Mouse (Mus musculus) cortical plate, adult 2 months (tissue): Measurements from ENCODE around the gene Inppl1. TPM values are rescaled to one million over a fixed set of nuclear protein-coding genes. Genes with fewer than 3 reads are reported as not detected.

ENCODE experiments used
- H3K27ac ChIP-seq: fragments of 200-500 bp; 2 replicates; pipeline ENCODE4 v1.5.1; 2012; ENCODE audit warnings: low read length, control low read depth, inconsistent platforms; ENCODE audit not compliant: insufficient read depth
- H3K4me1 ChIP-seq: fragments of 200-500 bp; 2 replicates; pipeline ENCODE4 v1.6.1; 2011; ENCODE audit warnings: low read length; ENCODE audit not compliant: control insufficient read depth, insufficient read depth
- H3K4me3 ChIP-seq: fragments of 200-500 bp; 2 replicates; pipeline ENCODE4 v1.5.1; 2011; ENCODE audit warnings: mild to moderate bottlenecking, low read length, control low read depth; ENCODE audit not compliant: insufficient read depth
- CTCF ChIP-seq: fragments of 200-500 bp; IDR thresholded peaks from 2 replicates; pipeline ENCODE4 v1.5.1; 2011; ENCODE audit warnings: mild to moderate bottlenecking, control low read depth, low read length; ENCODE audit not compliant: insufficient read depth; ENCODE audit errors: extremely low read depth
- POLR2A ChIP-seq: fragments of 200-500 bp; IDR thresholded peaks from 2 replicates; pipeline ENCODE4 v1.6.1; 2011; ENCODE audit warnings: mild to moderate bottlenecking, low read length, control low read depth; ENCODE audit not compliant: insufficient read depth; ENCODE audit errors: extremely low read depth
- polyA plus RNA-seq: library from polyadenylated mRNA; depleted of rRNA; stranded (reverse); fragments of >200 nt; gene quantifications from 2 replicates; pipeline ENCODE4 v1.2.3, GENCODE M21; 2012; rRNA removed

The Inppl1 gene
- polyA plus RNA-seq, 1 experiment, result 40.7 TPM

DNA sequence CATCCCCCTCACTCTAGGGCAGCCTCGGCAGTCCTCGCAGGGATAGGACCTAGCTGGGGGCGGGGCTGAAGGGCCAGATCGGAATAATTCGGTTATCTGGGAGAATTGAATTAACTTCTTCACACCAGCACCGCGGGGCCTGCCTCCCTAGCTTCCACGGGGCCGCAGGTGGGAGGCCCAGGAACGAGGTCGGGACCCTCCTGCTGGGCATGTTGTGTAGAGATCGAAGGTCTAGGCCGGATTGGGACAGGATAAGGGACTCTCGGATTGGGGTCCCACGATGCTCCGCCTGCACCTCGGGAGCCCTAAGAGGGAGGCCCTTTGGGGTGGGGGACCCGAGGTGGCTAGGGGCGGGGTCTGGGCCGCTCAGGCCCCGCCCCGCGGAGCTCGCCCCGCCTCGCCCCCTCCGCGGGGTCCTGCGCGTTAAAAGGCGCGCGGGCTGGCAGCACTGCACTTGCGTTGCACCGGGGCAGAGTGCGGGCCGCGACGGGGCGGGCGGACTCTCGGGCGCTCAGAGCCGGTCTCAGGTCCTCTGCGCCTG is 20.1 kb downstream of the Inppl1 start, which contains the start of gene Phox2a:
Gene Phox2a (plus strand): TSS at position 453 of the 541 bp plus-strand sequence.
- no peak for TF ChIP-seq CTCF
- no peak for TF ChIP-seq POLR2A
- Histone ChIP-seq H3K4me3 (no peak within 1 kb of the TSS), H3K4me1 (no peaks in the 10 kb centered on the region), H3K27ac (no peak within 1 kb of the TSS)

GRCm38 (mm10) chr7:101777053-101777452 is 61.0 kb downstream of the Inppl1 start:
- TF ChIP-seq POLR2A, result no peak
- TF ChIP-seq CTCF, result no peak
- no peak overlapping the region for H3K27ac ChIP-seq
- no peak overlapping the region for H3K4me3 ChIP-seq
- peaks cover 2% of the 10 kb centered on the region; the same call in 1 of the 2 replicates for H3K4me1 ChIP-seq

- TF ChIP-seq CTCF, result no peak
- TF ChIP-seq POLR2A, result no peak
- Histone ChIP-seq H3K4me3 (no peak overlapping the region), H3K27ac (no peak overlapping the region), H3K4me1 (peaks cover 8% of the 10 kb centered on the region)
These were observed 65.3 kb downstream of the Inppl1 start for GRCm38 (mm10) chr7:101772687-101773086.

Other genes starting within 250 kb of the Inppl1 start
- 41.8 and 48.1 TPM in 2 replicates for gene Clpb, start 174.6 kb downstream of the Inppl1 start, polyA plus RNA-seq
- gene Phox2a, start 19.9 kb downstream of the Inppl1 start, polyA plus RNA-seq, result not detected in 2 replicates
- 1.1 and 2.1 TPM in 2 replicates for gene Folr2, start 19.0 kb upstream of the Inppl1 start, polyA plus RNA-seq
- 60.3 and 63.5 TPM in 2 replicates for gene Anapc15, start 25.5 kb upstream of the Inppl1 start, polyA plus RNA-seq
- gene Folr1, start 32.6 kb upstream of the Inppl1 start, polyA plus RNA-seq, result 0.81 and 1.5 TPM in 2 replicates
- 199 and 213 TPM in 2 replicates for gene Lamtor1, start 67.7 kb upstream of the Inppl1 start, polyA plus RNA-seq
- 0.15 and 0.19 TPM in 2 replicates for gene Tomt, start 68.1 kb upstream of the Inppl1 start, polyA plus RNA-seq
- gene Lrrc51, start 95.7 kb upstream of the Inppl1 start, polyA plus RNA-seq, result 11.8 and 12.6 TPM in 2 replicates
- gene Numa1, start 95.9 kb upstream of the Inppl1 start, polyA plus RNA-seq, result 51.6 and 54.9 TPM in 2 replicates
- gene Il18bp, start 180.5 kb upstream of the Inppl1 start, polyA plus RNA-seq, result 11.8 and 12.7 TPM in 2 replicates
- 55.9 and 59.4 TPM in 2 replicates for gene Rnf121, start 227.2 kb upstream of the Inppl1 start, polyA plus RNA-seq
- 38.4 and 43.8 TPM in 2 replicates for gene Xndc1, start 227.3 kb upstream of the Inppl1 start, polyA plus RNA-seq
- 1.9 and 2.8 TPM in 2 replicates for gene Xntrpc, start 227.5 kb upstream of the Inppl1 start, polyA plus RNA-seq
- 0.53 and 2.0 TPM in 2 replicates for gene Trpc2, start 244.9 kb upstream of the Inppl1 start, polyA plus RNA-seq